Mouse (Mus musculus) brain, embryonic 14.5 days (tissue): ENCODE results near the gene Msh5.

Source experiments
- CTCF ChIP-seq: fragments of 200-500 bp; IDR thresholded peaks from 2 replicates; pipeline ENCODE4 v1.5.1; 2012; ENCODE audit warnings: inconsistent platforms, mild to moderate bottlenecking, moderate library complexity, borderline replicate concordance; ENCODE audit not compliant: insufficient read depth, insufficient read length; ENCODE audit errors: extremely low read depth
- POLR2A ChIP-seq: fragments of 200-500 bp; IDR thresholded peaks from 2 replicates; pipeline ENCODE4 v1.6.1; 2012; ENCODE audit warnings: mild to moderate bottlenecking, inconsistent platforms, borderline replicate concordance; ENCODE audit not compliant: poor library complexity, insufficient read depth, insufficient read length, severe bottlenecking; ENCODE audit errors: extremely low read depth

- no peak for TF ChIP-seq POLR2A
- no peak for TF ChIP-seq CTCF
Observed at GRCm38 (mm10) chr17:35074097-35074496, 27.6 kb upstream of the Msh5 start.
